Mouse (Mus musculus): ENCODE data around the gene Sumf1. TPM values are rescaled to one million over a fixed set of nuclear protein-coding genes. Genes with fewer than 3 reads are reported as not detected.

Gene Sumf1
- polyA plus RNA-seq, 1 experiment from 2014 or later, result 27.7 TPM

DNA sequence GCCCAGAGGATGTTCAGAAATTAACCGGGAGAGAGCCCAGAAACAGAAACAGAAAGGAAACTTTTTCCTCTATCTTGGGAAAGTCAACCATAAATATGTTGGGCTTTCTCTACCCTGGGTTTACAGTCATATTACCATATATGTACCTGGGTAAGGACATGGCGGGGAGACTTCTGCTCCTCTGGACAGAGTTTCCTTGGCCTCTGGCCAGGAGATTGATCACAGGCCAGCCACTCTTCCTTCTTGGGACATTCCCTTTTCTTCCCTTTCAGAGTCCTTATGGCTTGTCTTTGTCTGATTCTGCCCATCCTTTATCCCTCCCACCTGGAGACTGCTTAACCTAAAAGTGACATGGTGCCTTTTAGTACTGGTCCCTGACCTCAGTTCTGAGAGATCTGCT, 39.6 kb upstream of the Sumf1 start:
- WGBS, result 89% methylated on average over 2 of the region's 2 CpGs
- Histone ChIP-seq H3K4me2 (replicated peaks; ENCODE audit: low read depth, low read length) (no peak overlapping the region), H3K36me3 (ENCODE audit: insufficient read depth, low read length) (0 out of 2 replicates have a peak, but pooled peaks cover 3% of the 10 kb centered on the region), H3K4me1 (ENCODE audit: insufficient read depth, low read length) (peaks cover 5% of the 10 kb centered on the region; the same call in 1 of the 2 replicates), H3K9me3 (ENCODE audit: low read length) (no peaks in the 10 kb centered on the region), H3K27ac (ENCODE audit: low read length) (no peak overlapping the region), H3K4me3 (ENCODE audit: low read length) (no peak overlapping the region), H3K27me3 (ENCODE audit: insufficient read depth, low read length) (no peaks in the 10 kb centered on the region), H3K9ac (replicated peaks; ENCODE audit: low read length) (no peak overlapping the region)
- no peak for ATAC-seq (ENCODE audit: low FRiP score, low TSS enrichment)

- no peak overlapping the region for H3K4me3 ChIP-seq (ENCODE audit: low read length)
- no peaks in the 10 kb centered on the region for H3K9me3 ChIP-seq (ENCODE audit: low read length)
- peaks cover 5% of the 10 kb centered on the region; the same call in 1 of the 2 replicates for H3K4me1 ChIP-seq (ENCODE audit: insufficient read depth, low read length)
- 0 out of 2 replicates have a peak, but pooled peaks cover 3% of the 10 kb centered on the region for H3K36me3 ChIP-seq (ENCODE audit: insufficient read depth, low read length)
- no peaks in the 10 kb centered on the region for H3K27me3 ChIP-seq (ENCODE audit: insufficient read depth, low read length)
- no peak overlapping the region for H3K27ac ChIP-seq (ENCODE audit: low read length)
- 96% methylated on average over 4 of the region's 4 CpGs for WGBS
- no peak overlapping the region for H3K4me2 ChIP-seq (replicated peaks; ENCODE audit: low read depth, low read length)
- H3K9ac ChIP-seq (replicated peaks; ENCODE audit: low read length), result no peak overlapping the region
- no peak for ATAC-seq (ENCODE audit: low FRiP score, low TSS enrichment)
Observed at GRCm38 (mm10) chr6:108224361-108224760, 39.0 kb upstream of the Sumf1 start.

GRCm38 (mm10) chr6:108222875-108223274, 37.5 kb upstream of the Sumf1 start:
- H3K9me3 ChIP-seq (ENCODE audit: low read length), result no peaks in the 10 kb centered on the region
- no peak overlapping the region for H3K4me3 ChIP-seq (ENCODE audit: low read length)
- H3K4me1 ChIP-seq (ENCODE audit: insufficient read depth, low read length), result peaks cover 9% of the 10 kb centered on the region; the same call in 1 of the 2 replicates
- no peaks in the 10 kb centered on the region for H3K27me3 ChIP-seq (ENCODE audit: insufficient read depth, low read length)
- no peak overlapping the region for H3K4me2 ChIP-seq (replicated peaks; ENCODE audit: low read depth, low read length)
- peak; percentile 46; the same call in 1 of the 2 replicates for ATAC-seq (ENCODE audit: low FRiP score, low TSS enrichment)
- WGBS, result 93% methylated on average over 5 of the region's 5 CpGs
- H3K36me3 ChIP-seq (ENCODE audit: insufficient read depth, low read length), result 0 out of 2 replicates have a peak, but pooled peaks cover 8% of the 10 kb centered on the region
- no peak overlapping the region for H3K27ac ChIP-seq (ENCODE audit: low read length)
- no peak overlapping the region for H3K9ac ChIP-seq (replicated peaks; ENCODE audit: low read length)

DNA sequence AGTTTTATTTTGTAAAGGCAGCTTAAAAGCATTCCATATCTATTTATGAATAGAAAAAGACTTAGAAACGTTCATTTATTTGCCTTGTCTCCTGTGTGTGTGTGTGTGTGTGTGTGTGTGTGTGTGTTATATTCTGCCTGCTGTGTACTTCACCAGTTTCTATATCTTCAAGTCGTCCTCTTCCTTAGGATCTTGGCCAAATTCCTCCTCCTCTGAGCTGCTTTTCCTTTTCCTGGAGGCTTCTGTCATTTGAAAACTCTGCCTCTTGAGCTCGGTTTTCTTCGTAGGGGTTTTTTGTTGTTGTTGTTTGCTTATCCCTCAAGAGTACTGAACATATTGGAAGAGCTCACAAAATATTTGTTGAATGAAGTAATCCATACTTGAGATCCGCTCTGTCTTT, 37.1 kb upstream of the Sumf1 start:
- Histone ChIP-seq H3K9me3 (ENCODE audit: low read length) (no peaks in the 10 kb centered on the region), H3K27ac (ENCODE audit: low read length) (no peak overlapping the region), H3K27me3 (ENCODE audit: insufficient read depth, low read length) (no peaks in the 10 kb centered on the region), H3K4me1 (ENCODE audit: insufficient read depth, low read length) (peaks cover 11% of the 10 kb centered on the region; the same call in 1 of the 2 replicates), H3K36me3 (ENCODE audit: insufficient read depth, low read length) (0 out of 2 replicates have a peak, but pooled peaks cover 8% of the 10 kb centered on the region), H3K4me2 (replicated peaks; ENCODE audit: low read depth, low read length) (no peak overlapping the region), H3K9ac (replicated peaks; ENCODE audit: low read length) (no peak overlapping the region), H3K4me3 (ENCODE audit: low read length) (no peak overlapping the region)
- 59% methylated on average over 5 of the region's 5 CpGs for WGBS
- no peak for ATAC-seq (ENCODE audit: low FRiP score, low TSS enrichment)

- no peak overlapping the region for H3K4me2 ChIP-seq (replicated peaks; ENCODE audit: low read depth, low read length)
- H3K27me3 ChIP-seq (ENCODE audit: insufficient read depth, low read length), result no peaks in the 10 kb centered on the region
- ATAC-seq (ENCODE audit: low FRiP score, low TSS enrichment), result no peak
- no peaks in the 10 kb centered on the region for H3K9me3 ChIP-seq (ENCODE audit: low read length)
- H3K9ac ChIP-seq (replicated peaks; ENCODE audit: low read length), result no peak overlapping the region
- 79% methylated on average over 3 of the region's 3 CpGs for WGBS
- H3K4me1 ChIP-seq (ENCODE audit: insufficient read depth, low read length), result peaks cover 27% of the 10 kb centered on the region
- H3K27ac ChIP-seq (ENCODE audit: low read length), result no peak overlapping the region
- 0 out of 2 replicates have a peak, but pooled peaks cover 8% of the 10 kb centered on the region for H3K36me3 ChIP-seq (ENCODE audit: insufficient read depth, low read length)
- no peak overlapping the region for H3K4me3 ChIP-seq (ENCODE audit: low read length)
Observed at GRCm38 (mm10) chr6:108217987-108218386, 32.6 kb upstream of the Sumf1 start.

- Histone ChIP-seq H3K27ac (ENCODE audit: low read length) (no peak overlapping the region), H3K4me3 (ENCODE audit: low read length) (no peak overlapping the region), H3K27me3 (ENCODE audit: insufficient read depth, low read length) (no peaks in the 10 kb centered on the region), H3K9me3 (ENCODE audit: low read length) (no peaks in the 10 kb centered on the region), H3K4me2 (replicated peaks; ENCODE audit: low read depth, low read length) (no peak overlapping the region), H3K4me1 (ENCODE audit: insufficient read depth, low read length) (peaks cover 24% of the 10 kb centered on the region), H3K9ac (replicated peaks; ENCODE audit: low read length) (no peak overlapping the region), H3K36me3 (ENCODE audit: insufficient read depth, low read length) (0 out of 2 replicates have a peak, but pooled peaks cover 8% of the 10 kb centered on the region)
- 90% methylated on average over 8 of the region's 8 CpGs for WGBS
- no peak for ATAC-seq (ENCODE audit: low FRiP score, low TSS enrichment)
Observed at GRCm38 (mm10) chr6:108216832-108217231, 31.4 kb upstream of the Sumf1 start.

DNA sequence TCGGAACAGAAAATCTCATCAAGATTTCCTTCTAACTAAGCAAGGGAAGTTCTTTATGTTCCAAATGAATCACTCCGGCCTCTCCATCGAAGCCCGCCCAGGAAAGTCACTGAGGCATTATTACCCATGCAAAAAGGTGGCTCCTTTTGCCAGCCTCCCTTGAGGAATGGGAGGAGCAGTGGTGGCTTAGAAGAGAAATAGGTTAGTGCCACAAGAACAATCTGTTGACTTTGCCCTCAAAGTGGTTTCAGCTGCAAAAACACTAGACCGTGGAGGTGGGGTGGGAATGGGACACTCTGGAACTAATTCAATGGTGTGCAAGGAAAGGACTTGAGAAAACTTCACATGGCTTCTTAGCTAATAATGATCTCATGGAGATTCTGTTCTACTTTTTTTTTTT, 30.7 kb upstream of the Sumf1 start:
- WGBS, result 55% methylated on average over 5 of the region's 5 CpGs
- H3K9ac ChIP-seq (replicated peaks; ENCODE audit: low read length), result no peak overlapping the region
- H3K27ac ChIP-seq (ENCODE audit: low read length), result no peak overlapping the region
- ATAC-seq (ENCODE audit: low FRiP score, low TSS enrichment), result no peak
- no peak overlapping the region for H3K4me3 ChIP-seq (ENCODE audit: low read length)
- 0 out of 2 replicates have a peak overlapping the region, but pooled peaks have one; percentile 85 for H3K4me2 ChIP-seq (replicated peaks; ENCODE audit: low read depth, low read length)
- H3K27me3 ChIP-seq (ENCODE audit: insufficient read depth, low read length), result no peaks in the 10 kb centered on the region
- no peaks in the 10 kb centered on the region for H3K9me3 ChIP-seq (ENCODE audit: low read length)
- peaks cover 29% of the 10 kb centered on the region for H3K4me1 ChIP-seq (ENCODE audit: insufficient read depth, low read length)
- 0 out of 2 replicates have a peak, but pooled peaks cover 5% of the 10 kb centered on the region for H3K36me3 ChIP-seq (ENCODE audit: insufficient read depth, low read length)

DNA sequence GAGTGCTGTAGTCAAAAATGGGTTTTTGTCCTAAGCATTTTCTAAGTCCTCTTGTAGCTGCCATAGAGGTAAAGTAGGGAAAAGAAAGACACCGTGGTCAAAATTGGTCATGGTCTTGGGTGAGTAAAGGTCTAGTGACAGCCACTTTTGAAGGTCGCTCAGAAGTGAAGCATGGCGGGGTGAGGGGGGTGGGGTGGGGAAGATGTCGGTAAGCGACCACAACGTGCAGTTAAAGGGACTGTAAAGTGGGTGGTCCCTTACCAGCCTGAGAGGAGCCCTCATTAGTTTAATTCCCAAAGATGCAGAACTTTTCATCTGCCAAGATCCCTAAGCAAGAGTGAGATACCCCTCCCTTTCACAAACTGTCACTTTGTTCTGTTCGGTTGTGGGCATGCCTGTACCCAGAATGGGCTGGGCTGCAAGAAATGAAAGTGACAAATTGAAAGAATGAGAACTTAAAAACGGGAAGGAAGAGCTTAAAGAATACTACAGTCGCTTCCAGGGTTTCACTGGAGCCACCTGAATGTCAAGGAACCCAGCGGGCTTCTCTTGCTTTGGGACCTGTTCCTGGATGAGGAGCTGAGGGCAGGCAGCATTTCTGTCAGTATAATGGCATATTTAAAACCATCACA, 29.0 kb upstream of the Sumf1 start:
- Histone ChIP-seq H3K4me3 (ENCODE audit: low read length) (peak overlapping the region; percentile 89), H3K27me3 (ENCODE audit: insufficient read depth, low read length) (no peaks in the 10 kb centered on the region), H3K4me2 (replicated peaks; ENCODE audit: low read depth, low read length) (peak overlapping the region; percentile 85), H3K9me3 (ENCODE audit: low read length) (no peaks in the 10 kb centered on the region), H3K4me1 (ENCODE audit: insufficient read depth, low read length) (peaks cover 29% of the 10 kb centered on the region), H3K9ac (replicated peaks; ENCODE audit: low read length) (peak overlapping the region; percentile 80), H3K27ac (ENCODE audit: low read length) (no peak overlapping the region), H3K36me3 (ENCODE audit: insufficient read depth, low read length) (0 out of 2 replicates have a peak, but pooled peaks cover 5% of the 10 kb centered on the region)
- 12% methylated on average over 10 of the region's 10 CpGs for WGBS
- ATAC-seq (ENCODE audit: low FRiP score, low TSS enrichment), result no peak

DNA sequence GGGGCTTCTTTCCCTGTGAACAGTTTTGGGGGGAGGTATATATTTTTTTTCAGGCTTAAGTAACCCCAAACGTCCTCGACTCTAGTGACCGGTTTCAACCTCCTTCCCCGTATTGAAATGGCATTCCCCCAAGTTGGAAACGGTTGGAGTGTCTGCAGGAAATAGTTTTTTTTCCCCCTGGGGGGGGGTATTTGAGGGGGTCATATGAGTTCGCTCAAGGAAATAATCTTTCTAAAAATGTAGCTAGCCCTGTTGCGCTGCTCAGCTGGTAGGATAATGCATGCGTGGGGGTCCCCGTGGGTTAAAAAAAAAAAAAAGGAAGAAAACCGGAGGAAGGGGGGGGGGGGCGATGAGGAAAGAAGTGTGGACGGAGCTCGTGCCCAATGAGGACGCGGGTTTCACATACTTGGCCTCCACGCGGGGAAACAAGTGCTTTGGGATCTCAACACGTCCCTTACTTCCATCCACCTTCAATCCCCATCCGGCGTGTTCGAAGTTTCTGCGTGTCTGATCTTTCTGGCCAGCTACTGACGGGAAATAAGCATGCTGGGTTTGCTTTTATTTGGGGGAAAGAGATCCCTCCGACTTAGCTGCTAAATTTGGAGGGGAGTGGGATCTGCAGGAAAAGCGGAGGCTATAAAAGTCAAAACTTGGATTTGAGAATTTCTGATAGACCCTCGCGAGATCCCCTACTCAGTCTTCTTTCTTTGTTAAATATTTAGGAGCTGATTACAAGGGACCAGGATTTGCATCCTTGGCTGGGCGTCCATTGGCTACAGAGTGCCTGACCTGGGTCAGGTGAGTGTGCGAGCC, 28.3 kb upstream of the Sumf1 start:
- Histone ChIP-seq H3K27me3 (ENCODE audit: insufficient read depth, low read length) (no peaks in the 10 kb centered on the region), H3K4me1 (ENCODE audit: insufficient read depth, low read length) (peaks cover 29% of the 10 kb centered on the region), H3K36me3 (ENCODE audit: insufficient read depth, low read length) (0 out of 2 replicates have a peak, but pooled peaks cover 5% of the 10 kb centered on the region), H3K27ac (ENCODE audit: low read length) (peak overlapping the region; percentile 76), H3K4me3 (ENCODE audit: low read length) (peak overlapping the region; percentile 89), H3K4me2 (replicated peaks; ENCODE audit: low read depth, low read length) (peak overlapping the region; percentile 85), H3K9me3 (ENCODE audit: low read length) (no peaks in the 10 kb centered on the region), H3K9ac (replicated peaks; ENCODE audit: low read length) (peak overlapping the region; percentile 80)
- ATAC-seq (ENCODE audit: low FRiP score, low TSS enrichment), result no peak
- under 1% methylated on average over 28 of the region's 29 CpGs for WGBS
